Mouse (Mus musculus) ES-Bruce4 (cell line): ENCODE measurements at regions not wholly inside any gene's neighbourhood (a gene's known extent, or its start where the extent isn't known, plus 50 kb on each side); places are given as distances from the start of the nearest gene placed in this dataset.

Source experiments
- CTCF ChIP-seq: IDR thresholded peaks from one replicate; pipeline ENCODE4 v1.8.1; 2011; ENCODE audit warnings: low read depth, low read length
- EP300 ChIP-seq: IDR thresholded peaks from 2 replicates; pipeline ENCODE4 v1.6.1; 2011; ENCODE audit warnings: low read depth, low read length; ENCODE audit not compliant: insufficient read depth
- POLR2A ChIP-seq: IDR thresholded peaks from one replicate; pipeline ENCODE4 v1.8.1; 2011; ENCODE audit warnings: low read length; ENCODE audit not compliant: insufficient read depth

- TF ChIP-seq POLR2A: no peak
- no peak for TF ChIP-seq CTCF
- TF ChIP-seq EP300: no peak
Observed at GRCm38 (mm10) chr15:85656852-85657251, 74.6 kb upstream of the Wnt7b start.
